Mouse (Mus musculus): ENCODE data around the gene Clptm1.
"Not testable (repeated sequence)": the region's sequence is repeated elsewhere in the genome, so short reads cannot be mapped to it uniquely, and the experiment has no call there.

The Clptm1 gene

DNA sequence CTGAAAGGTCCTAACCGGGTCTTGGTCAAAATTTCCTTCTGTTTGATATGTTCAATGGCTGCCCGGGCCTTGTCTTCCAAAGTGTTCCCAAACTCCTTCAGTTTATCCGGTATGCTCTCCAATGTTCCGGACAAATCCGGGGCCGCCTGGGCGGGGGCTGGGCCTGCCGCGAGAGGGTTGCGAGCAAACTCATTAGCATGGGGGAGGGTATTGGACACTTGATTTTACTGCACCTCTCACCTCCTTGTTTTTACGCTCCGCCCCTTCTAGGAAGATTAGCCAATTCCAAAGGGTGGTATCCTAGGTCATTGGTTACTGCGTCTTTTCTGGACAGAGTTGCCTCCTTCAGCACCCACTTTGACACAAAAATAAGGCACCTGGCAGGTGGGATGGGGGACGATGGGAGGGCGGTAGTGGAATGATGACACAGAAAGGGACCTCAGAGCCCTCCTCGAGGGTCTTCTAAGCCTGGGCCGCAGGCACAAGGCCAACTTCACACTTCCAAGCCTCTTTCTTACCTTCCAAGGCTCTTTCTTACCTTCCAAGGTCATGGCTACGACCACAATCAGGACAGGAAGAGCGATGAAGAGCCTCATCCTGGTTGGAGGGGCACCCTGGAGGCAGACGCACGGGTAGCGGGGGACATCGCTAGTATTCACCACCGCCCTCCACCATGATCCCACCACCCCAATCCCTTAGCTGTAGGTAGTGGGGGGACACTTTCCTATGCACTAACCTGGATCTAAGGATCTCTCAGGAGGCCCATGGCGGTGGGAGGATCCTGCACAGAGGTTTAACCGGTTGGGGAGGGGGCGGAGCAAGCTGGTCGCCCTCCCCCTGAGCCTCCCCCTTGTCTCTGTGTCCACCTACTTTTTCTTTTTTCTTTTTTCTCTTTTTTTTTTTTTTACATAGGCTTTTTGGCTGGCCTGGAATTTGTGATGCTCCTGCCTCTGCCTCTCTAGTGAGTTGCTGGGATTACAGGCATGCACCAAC lies 27.3 kb upstream of the Clptm1 start, which contains the start of gene Apoc1:
TSS of gene Apoc1 (minus strand) at position 788 of the 993 bp plus-strand sequence.
- DNase-seq, result no peak

DNA sequence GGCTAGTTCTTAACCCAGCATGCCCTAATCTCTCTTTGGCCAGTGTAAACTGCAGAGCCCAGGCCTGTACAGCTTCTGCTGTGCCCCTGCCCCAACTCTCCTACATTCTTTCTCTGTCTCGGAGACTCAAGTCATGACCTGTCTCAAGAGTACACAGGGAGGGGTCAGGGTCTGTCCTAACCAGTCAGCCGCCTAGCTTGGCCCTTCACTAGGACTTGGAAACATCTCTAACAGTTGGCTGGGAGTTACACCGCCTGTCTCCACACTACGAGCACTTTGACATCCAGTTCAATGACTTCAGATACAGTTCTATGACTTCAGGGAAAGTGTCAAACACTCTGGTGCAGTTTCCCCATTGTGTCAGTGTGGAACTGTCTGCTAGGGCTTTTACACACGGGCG lies 26.6 kb upstream of the Clptm1 start:
- DNase-seq, result no peak

DNA sequence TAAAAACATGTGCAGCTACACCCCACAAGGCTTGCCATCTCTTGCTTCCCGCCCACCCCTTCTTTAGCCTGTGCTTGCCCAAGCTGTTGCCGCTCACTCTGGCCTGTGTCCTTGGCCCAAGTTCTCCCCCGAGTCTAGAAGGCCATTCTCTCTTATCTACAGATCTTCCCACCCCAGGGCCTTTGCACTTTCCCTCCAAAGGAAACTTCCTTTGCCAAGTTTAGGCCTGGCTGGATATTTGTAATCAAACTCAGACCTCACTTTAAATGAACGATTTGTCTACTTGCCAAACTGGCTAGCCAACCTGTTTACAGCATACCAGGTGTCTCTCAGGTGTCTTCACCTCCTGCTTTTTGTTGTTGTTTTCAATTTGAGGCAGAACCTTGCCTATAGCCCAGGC lies 26.0 kb upstream of the Clptm1 start:
- DNase-seq, result no peak

DNA sequence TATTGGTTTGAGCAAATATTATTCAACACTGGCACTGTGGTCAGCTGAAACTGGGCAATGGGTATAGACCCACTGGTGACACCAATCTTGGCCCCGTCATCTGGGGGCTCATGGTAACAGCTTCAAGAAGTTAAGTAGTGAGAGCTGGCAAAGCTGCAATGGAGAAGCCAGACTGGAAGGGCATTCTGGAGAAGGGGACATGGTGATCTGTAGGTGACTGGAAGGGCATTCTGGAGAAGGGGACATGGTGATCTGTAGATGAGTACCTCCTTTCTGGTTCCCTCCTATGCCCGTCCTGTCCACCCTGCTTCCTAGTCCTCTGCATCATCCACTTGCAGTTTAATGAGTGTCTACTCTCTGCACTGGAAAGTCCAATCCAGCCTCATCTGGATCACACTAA lies 23.8 kb upstream of the Clptm1 start:
- no peak for DNase-seq

DNA sequence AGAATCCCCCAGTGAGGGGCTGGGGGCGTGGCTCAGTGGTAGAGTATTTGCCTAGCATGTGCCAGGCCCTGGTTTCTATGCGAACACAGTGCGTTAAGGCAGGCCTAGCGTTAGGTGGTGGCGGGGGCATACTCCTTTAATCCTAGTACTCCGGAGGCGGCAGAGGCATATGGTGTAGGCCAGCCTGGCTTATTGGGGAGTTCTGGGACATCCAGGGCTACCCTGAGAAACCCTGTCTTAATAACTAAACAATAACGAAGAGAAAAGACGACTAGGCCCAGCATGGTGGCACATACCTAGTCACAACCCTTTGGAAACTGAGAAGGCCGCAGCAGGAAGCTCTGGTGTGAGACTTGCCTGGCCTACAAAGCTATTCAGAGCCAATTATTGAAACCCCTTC lies 23.3 kb upstream of the Clptm1 start:
- DNase-seq, result no peak

DNA sequence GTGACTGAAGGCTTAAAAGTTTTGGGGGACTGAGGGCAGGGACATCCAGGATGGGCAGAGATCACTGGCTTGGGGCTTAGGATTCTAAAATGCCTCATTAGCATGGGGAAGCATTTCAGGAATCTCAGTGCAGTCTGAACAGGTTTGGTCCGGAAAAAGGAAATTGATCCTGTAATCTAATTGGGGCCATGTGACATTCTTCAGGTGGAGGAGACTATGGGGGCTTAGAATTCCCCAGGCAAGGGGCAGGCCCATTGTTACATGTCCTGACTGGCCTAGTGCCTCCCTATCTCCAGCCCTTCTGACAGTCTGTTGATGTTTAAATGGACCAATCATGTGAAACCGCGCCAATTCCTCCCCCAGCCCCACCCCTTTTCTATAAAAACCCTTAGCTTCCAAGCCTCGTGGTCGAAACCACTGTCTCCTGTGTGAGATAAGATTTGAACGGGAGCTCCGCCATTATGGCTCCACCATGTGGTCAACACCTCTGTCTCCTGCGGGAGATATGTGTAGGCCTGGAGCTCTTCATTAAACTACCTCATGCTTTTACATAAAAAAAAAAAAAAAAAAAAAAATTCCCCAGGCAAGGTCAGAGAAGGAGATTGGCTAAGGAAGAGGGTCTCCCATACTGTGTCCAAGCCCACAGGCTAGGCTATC lies 22.2 kb upstream of the Clptm1 start:
- DNase-seq, result not testable (repeated sequence)

DNA sequence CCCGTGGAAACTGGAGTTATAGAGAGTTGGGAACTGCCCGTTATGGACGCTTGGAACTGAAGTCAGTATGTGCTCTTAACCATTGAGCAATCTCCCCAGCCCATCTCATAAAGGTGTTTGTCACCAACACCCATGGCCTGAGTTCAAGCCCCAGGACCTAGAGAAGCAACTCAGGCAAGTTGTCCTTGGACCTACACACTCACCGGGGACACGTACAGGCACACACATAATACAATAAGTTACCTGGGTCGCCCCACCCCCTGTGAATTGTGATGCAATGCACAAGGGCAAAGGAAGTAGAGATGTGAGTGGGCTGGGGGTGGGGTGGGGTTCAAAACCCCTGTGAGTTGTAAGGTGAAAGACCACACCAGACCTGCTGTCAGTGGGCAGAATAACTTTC lies 21.7 kb upstream of the Clptm1 start:
- no peak for DNase-seq

DNA sequence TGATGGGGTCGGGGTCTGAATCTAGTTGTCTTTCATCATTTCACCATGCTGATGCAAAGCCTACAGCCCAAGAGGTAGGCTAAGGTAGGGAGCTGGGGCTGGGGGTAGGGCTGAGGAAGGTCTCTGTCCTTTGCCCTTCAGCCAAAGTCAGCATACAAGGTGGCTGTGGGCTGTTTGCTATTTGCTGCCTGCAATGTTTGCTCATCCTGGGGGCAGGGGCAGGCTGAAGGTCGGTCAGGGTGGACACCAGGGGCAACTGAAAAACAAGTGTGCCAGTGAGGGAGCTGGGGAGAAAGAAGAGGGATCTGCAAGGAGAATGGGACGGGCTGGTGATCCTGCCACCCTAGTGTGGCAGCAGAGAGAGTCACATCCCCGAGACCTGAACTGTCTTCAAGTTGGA lies 20.5 kb upstream of the Clptm1 start:
- no peak for DNase-seq

DNA sequence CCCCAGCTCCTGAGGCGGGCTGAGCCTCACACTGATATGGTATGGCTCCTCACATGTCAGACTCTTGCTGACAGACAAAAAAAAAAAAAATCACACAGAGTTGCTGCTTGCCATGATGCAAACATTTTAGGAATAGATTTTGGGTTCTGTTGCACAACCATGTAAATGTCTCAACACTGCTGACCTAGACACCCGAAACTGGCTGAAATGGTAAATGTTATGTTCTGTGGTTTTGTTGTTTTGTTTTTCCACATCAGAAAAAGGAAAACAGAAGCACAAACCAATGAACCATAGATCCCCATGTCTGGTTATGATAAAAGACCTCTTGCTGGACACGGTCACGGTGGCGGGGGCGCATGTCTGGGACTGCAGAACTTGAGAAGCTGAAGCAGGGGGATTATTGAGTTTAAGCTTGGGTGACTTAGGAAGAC lies 19.0 kb upstream of the Clptm1 start:
- no peak for DNase-seq

DNA sequence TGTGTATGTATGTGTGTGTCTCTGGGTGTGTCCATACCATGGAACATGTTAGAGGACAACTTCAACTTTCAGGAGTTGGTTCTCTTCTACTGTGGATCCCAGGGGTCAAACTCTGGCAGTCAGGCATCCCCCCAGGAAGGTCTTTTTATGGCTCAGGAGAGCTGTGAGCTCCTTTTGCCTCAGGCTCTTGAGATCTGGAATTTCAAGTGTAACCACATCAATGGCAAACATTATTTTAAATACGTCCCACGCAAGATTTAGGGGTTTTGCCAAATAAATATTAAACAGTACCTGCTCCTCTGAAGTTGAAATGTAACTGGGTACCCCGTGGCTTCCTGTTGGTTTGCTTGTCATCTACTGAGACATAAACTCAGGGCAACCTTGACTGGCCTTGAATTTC lies 18.1 kb upstream of the Clptm1 start:
- no peak for DNase-seq

DNA sequence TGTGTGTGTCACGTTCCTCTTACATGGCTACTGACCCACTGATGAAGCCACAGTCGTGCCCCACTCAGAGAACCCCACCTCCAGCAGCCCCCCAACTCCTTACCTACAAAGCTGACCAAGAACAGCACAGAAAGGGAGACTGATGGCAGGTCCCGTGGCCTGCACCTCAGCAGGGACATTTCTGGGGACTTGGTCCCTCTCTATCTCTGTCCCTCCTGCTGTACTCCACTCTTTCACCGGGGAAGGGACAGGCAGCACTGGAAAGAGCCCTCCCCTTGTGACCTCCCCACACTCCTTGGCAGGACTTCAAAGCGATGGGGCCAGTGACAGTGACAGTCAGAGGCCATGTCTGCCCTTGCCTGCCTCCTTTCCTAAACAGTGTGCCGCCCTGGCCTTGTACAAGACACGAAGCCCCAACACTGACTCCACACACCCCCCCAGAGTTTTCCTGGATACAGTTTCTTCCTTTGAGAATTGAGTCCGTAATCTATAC lies 16.4 kb upstream of the Clptm1 start, which contains the start of the genes Gm44805 and Apoc4:
TSS of gene Gm44805 (minus strand) at position 222 of the 493 bp plus-strand sequence.
TSS of gene Apoc4 (minus strand) at position 278 of the 493 bp plus-strand sequence.
- no peak for DNase-seq

DNA sequence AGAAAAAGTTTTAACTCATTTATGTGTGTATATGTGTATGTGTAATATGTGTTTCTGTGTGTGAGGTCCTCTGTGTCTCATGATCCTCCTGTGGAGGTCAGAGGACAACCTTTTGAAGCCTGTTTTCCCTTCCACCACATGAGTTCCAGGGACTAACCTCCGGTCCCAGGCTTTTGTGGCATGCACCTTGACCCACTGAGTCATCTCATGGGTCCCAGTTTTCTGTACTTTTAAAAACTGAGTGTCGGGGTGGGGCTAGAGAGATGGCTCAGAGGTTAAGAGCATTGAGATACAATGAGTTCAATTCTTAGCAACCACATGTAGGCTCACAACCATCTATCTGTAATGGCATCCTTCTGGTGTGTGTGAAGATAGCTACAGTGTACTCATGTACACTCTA lies 15.9 kb upstream of the Clptm1 start:
- DNase-seq, result no peak

DNA sequence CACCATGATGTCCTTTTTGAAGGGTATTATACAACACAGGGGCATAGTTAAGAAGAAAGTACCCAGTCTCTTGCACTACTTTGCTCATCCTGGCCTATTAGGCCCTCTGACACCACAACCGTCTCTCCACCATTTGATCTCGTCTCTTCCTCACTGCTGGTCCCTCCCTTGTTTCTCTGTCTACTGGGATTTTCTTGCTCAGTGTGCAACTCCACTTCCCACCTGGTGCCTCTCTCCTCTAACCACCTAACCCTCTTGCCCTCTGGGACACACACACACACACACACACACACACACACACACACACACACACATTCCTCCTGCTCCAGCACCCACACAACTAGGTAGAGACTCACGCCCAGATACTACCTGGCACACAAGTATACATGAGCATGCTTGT lies 14.1 kb upstream of the Clptm1 start:
- DNase-seq, result no peak

DNA sequence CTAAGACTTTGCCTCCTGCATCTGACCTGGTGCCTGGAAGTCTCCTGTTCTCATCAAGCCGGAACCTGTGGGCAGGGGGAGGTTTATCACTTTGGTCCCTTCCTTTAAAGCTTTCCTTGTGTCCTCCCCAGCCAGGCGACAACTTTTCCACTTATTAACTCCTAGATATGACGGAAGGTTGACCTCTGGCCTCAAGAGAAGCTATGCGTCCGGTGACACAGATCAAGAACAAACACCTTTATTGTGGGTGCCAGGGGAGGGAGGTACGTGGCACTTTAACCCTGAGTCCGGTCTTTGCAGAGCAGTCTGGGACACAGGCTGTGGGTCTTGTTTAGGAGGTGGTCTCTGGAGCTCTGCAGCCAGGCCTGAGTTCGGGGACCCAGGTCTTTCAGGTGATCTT lies 13.0 kb upstream of the Clptm1 start, which contains the start of gene Apoc2:
TSS of gene Apoc2 (minus strand) at position 70 of the 400 bp plus-strand sequence.
- no peak for DNase-seq

DNA sequence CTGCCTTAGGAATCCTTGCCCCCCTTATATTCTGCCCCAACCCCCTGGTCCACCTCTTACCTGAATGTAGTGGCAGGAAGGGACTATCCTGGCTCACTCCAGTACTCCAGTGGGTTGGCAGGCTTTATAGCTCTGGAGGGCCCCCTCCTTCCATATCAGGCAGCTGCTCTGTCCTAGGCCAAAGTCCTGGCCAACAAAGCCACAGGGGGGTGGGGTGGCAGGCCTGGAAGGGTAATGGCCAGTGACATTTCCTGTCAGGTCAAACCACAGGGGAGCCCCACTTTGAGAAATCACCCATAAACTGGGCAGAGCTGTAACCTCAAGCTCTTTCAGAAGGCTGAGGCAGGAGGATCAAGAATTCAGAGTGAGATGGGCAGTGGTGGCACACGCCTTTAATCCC lies 11.8 kb upstream of the Clptm1 start:
- no peak for DNase-seq

DNA sequence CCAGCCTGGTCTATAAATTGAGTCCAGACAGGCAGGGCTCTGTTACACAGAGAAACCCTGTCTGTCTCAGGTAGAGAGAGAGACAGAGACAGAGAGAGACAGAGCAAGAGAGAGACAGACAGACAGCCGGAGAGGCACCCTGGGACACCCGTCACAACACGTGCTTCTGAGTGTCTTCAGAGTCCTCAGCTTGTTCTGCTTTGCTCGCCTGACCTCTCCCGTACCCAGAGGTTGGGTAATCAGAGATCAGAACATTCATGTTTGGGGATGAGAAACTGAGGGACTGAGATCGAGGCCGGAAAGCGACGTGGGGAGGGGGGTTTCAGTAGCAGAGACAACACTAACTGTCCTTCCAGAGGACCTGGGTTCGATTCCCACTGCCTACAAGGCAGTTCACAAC lies 11.0 kb upstream of the Clptm1 start:
- no peak for DNase-seq

DNA sequence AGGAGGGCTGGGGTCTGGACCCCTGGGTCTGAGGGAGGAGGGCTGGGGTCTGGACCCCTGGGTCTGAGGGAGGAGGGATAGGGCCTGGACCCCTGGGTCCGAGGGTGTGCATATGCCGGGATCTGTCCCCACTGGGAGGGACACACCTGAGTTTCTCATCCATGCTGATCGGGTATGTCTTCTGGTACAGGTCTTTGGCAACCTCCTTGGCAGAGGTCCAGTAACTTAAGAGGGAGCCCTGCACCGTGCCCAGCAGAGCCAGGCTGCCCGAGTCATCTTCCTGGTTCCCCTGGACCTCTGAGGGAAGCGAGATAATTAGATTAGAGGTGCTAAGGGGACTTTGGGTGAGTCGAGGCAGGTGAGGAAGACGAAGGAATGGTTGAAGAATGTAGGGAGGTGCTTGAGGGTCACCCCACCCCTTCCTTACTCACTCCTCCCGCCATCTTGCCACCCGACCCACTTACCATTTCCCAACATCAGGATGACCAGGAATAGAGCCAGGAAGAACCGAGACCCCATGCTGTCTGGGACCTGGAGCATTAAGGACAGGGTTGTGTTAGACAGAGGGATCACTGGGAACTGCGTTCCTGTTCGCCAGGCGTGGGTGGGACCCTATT lies 8.4 kb upstream of the Clptm1 start:
- no peak for DNase-seq

DNA sequence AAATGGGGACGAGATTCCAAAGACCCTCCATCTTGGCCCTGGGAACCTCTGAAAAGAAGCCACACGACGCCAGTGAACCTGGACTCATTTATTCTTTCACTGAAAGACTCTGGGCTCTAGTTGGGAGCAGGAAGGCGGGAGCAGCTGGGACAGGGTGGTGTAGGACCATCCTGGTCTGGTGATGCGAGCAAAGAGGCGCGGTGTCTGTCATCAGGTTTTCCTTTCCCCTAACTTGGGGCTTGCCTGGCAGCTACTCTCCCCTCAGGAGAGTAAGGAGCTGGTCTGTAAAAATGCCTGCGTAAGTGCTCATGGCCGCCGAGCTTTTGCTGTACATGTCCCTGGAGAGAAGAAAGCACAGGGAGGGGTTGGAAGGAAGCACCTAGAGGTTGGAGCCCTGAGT lies 6.7 kb upstream of the Clptm1 start:
- DNase-seq, result no peak

DNA sequence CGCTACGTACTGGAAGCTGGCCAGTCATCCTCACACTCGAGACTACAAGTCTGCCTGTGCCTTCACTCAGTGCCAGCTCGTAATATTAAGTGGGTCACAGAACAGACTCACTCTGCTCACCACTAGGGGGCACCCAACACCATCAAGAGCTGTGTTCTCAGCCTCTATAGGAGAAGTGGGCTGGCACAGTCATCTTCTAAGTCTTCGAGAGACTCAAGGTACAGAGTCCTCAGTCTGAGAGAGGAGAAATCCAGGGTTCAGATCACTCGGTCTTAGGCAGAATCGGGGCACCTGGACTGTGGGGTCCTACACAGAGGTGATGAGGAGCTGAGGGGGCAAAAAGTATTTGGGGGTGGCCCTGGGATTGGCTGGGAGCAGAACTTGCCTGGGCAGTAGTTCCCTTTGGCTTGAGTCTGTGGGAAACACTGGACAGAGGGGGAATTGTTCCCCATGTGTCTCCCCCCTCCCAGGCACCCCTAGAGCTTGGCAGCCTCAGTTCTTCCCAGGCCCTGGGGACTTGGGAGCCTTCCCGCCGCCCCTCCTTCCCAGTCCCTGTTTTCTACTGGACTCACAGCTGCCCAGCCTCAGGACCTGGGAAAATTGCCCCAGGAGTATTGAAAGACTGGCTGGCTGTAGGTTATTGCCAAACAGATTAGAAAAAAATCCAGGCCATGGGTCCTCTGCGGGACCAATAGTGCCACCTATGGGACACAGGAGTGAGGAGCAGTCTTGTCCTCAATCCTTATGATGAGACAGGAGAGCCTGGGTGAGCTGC lies 4.3 kb upstream of the Clptm1 start:
- peak; percentile 64 to 79 for DNase-seq

DNA sequence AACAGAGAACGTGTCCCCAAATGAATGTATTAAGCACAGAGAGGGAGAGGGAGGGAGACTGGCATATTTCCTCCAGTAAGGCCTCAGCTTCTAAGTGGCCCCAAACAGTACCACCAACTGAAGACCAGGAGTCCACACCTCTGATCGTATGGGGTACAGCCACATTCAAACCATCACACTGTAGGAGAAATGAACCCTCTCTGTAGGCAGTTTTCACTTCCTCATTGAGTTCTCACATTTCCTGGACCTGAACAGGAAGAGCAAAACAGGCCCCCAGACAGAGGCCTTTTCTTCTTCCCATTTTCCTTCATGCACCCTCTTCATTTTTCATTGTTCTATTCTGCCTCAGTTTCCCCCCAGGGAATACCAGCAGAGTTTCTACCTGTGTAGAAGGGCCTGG lies 2.6 kb upstream of the Clptm1 start:
- no peak for DNase-seq

DNA sequence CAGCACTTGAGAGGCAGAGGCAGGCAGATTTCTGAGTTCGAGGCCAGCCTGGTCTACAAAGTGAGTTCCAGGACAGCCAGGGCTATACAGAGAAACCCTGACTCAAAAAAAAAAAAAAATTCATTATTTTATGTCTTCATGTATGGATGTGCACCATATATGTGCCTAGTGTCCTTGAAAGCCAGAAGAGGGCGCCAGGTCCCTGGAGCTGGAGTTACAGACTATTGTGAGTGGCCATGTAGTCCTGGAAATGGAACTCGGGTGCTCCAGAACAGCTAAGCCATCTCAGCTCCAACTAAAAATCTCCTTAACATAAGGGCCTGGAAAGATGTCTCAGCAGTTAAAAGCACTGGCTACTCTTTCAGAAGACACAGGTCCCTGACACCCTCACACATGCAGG lies 1.9 kb upstream of the Clptm1 start:
- no peak for DNase-seq

DNA sequence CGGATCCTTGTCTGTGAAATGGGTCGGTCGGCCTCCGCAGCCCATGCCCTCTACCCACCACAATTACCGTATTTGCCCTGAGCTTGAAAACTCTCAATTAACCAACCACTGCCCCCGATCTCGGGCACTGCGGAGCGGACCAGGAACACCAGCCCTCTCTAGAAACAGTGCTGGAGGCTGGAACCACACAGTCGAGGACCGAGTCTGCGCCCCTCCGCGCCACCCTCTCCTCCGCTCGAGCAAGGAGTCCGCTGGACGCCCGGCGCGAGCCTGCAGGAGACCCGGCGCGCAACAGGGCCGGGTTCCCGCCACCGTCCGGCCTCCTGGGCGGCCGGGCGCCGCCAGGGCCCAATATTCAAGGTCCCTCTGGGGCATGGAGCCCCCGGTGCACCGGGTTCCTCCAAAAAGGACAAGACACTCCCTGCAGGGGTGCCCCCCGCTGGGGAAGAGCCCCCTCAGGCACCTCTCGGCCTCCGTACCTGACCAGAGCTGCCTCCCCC lies 328 bp downstream of the Clptm1 start:
- no peak for DNase-seq

Measured in thymus, adult 18-20 months (tissue).